12 mouse cellular contexts compared by ENCODE assay signal in the genomic region with DNA sequence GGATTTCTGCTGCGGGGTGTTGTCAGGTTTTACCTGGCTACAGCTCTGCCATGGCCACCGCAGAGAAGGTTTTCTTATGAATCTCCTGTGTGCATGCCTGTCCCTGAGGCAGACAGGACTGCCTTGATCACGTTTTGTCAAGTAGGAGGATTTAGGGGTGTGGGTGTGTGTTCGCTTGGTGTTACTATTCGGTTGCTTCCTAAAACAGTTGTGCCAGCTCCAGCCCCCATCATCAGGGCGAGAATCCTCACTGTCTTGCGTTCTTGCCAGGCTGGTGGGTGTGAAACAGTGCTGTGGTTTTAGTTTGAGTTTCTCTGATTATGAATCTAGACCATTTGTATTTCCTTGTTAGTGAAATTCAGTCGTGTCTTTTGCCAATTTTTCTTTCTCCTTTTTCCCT. TPM values are rescaled to one million over a fixed set of nuclear protein-coding genes. Genes with fewer than 3 reads are reported as not detected.
DNase-seq lines count a peak whose midpoint lies in the region; ATAC-seq lines count a peak whose summit lies in the region.
"Had no signal": no experiment of that assay in that cellular context is flagged by ENCODE, and none has a peak within 500 bp of the region (broad histone marks: within the 10 kb centered on the region; RNA-seq: fewer than 3 reads in every experiment).

No protein-coding gene starts in this region.

- DNase-seq in heart, adult 8-10 months (ENCODE audit: low spot score) = no peak
- DNase-seq in embryonic facial prominence, embryonic 10.5 days (ENCODE audit: low spot score) = no peak
- no peak for DNase-seq in heart, embryonic 10.5 days (ENCODE audit: low spot score)
- no peak for DNase-seq in urinary bladder, postnatal 36 days (ENCODE audit: low spot score in 2 of 2)
- DNase-seq: B cell, adult 2 months; cerebellum, postnatal 10 days; heart, adult 2 months had no signal

- 0 out of 2 replicates have a peak overlapping the region, but pooled peaks have one; percentile 37 for H3K9ac ChIP-seq in heart, embryonic 12.5 days
- 0 out of 2 replicates have a peak overlapping the region, but pooled peaks have one; percentile 35 for H3K9ac ChIP-seq in hindbrain, embryonic 16.5 days (ENCODE audit: low read depth, low read length)
- H3K9ac ChIP-seq in midbrain, embryonic 15.5 days = no peak overlapping the region; the same call in 1 of the 2 replicates
- H3K9ac ChIP-seq: limb, embryonic 15.5 days had no signal

- H3K9me3 ChIP-seq in heart, embryonic 12.5 days (replicated peaks) = no peaks in the 10 kb centered on the region
- H3K9me3 ChIP-seq in embryonic facial prominence, embryonic 10.5 days = no peaks in the 10 kb centered on the region
- no peaks in the 10 kb centered on the region for H3K9me3 ChIP-seq in hindbrain, embryonic 16.5 days (ENCODE audit: control insufficient read depth, low read length)
- H3K9me3 ChIP-seq in midbrain, embryonic 15.5 days = no peaks in the 10 kb centered on the region
- no peaks in the 10 kb centered on the region for H3K9me3 ChIP-seq in heart, embryonic 10.5 days
- H3K9me3 ChIP-seq: limb, embryonic 15.5 days had no signal

- ATAC-seq in heart, embryonic 12.5 days (ENCODE audit: insufficient number of reproducible peaks, low FRiP score) = no peak
- no peak for ATAC-seq in hindbrain, embryonic 16.5 days
- no peak for ATAC-seq in midbrain, embryonic 15.5 days (replicated peaks)
- no peak for ATAC-seq in megakaryocyte-erythroid progenitor cell, adult 5-6 weeks (replicated peaks; ENCODE audit: low FRiP score, low TSS enrichment, poor library complexity, severe bottlenecking)

- H3K4me3 ChIP-seq in heart, embryonic 12.5 days = no peak overlapping the region
- H3K4me3 ChIP-seq in embryonic facial prominence, embryonic 10.5 days = peak overlapping the region; percentile 5; the same call in 1 of the 2 replicates
- no peak overlapping the region for H3K4me3 ChIP-seq in hindbrain, embryonic 16.5 days (ENCODE audit: low read length)
- H3K4me3 ChIP-seq in midbrain, embryonic 15.5 days = no peak overlapping the region
- no peak overlapping the region for H3K4me3 ChIP-seq in heart, embryonic 10.5 days
- H3K4me3 ChIP-seq: heart, adult 2 months; limb, embryonic 15.5 days had no signal

- H3K27ac ChIP-seq in heart, embryonic 12.5 days (ENCODE audit: poor library complexity, severe bottlenecking) = no peak overlapping the region
- H3K27ac ChIP-seq in embryonic facial prominence, embryonic 10.5 days (replicated peaks) = no peak overlapping the region
- no peak overlapping the region for H3K27ac ChIP-seq in hindbrain, embryonic 16.5 days (ENCODE audit: low read depth, low read length)
- no peak overlapping the region for H3K27ac ChIP-seq in midbrain, embryonic 15.5 days
- no peak overlapping the region for H3K27ac ChIP-seq in heart, embryonic 10.5 days
- H3K27ac ChIP-seq: heart, adult 2 months; limb, embryonic 15.5 days had no signal

- no peak overlapping the region for H3K4me2 ChIP-seq in heart, embryonic 12.5 days
- peak overlapping the region; percentile 25 for H3K4me2 ChIP-seq in hindbrain, embryonic 16.5 days (ENCODE audit: low read length)
- H3K4me2 ChIP-seq in midbrain, embryonic 15.5 days = peak overlapping the region; percentile 67
- H3K4me2 ChIP-seq: limb, embryonic 15.5 days had no signal

- peaks cover 10% of the 10 kb centered on the region for H3K36me3 ChIP-seq in heart, embryonic 12.5 days
- H3K36me3 ChIP-seq in embryonic facial prominence, embryonic 10.5 days (replicated peaks) = peaks cover 17% of the 10 kb centered on the region
- H3K36me3 ChIP-seq in hindbrain, embryonic 16.5 days (ENCODE audit: control insufficient read depth, insufficient read depth, low read length) = peaks cover 2% of the 10 kb centered on the region; the same call in 1 of the 2 replicates
- peaks cover 5% of the 10 kb centered on the region for H3K36me3 ChIP-seq in midbrain, embryonic 15.5 days (replicated peaks)
- H3K36me3 ChIP-seq in heart, embryonic 10.5 days = peaks cover 14% of the 10 kb centered on the region

- H3K4me1 ChIP-seq in heart, embryonic 12.5 days (replicated peaks) = peaks cover 31% of the 10 kb centered on the region
- H3K4me1 ChIP-seq in embryonic facial prominence, embryonic 10.5 days = peaks cover 50% of the 10 kb centered on the region
- peaks cover 33% of the 10 kb centered on the region for H3K4me1 ChIP-seq in hindbrain, embryonic 16.5 days (ENCODE audit: control insufficient read depth, insufficient read depth, low read depth, low read length)
- H3K4me1 ChIP-seq in midbrain, embryonic 15.5 days = peaks cover 43% of the 10 kb centered on the region
- H3K4me1 ChIP-seq in heart, embryonic 10.5 days = peaks cover 44% of the 10 kb centered on the region

- no peaks in the 10 kb centered on the region for H3K27me3 ChIP-seq in heart, embryonic 12.5 days (replicated peaks)
- no peaks in the 10 kb centered on the region for H3K27me3 ChIP-seq in embryonic facial prominence, embryonic 10.5 days (replicated peaks; ENCODE audit: low read depth, poor library complexity, severe bottlenecking)
- no peaks in the 10 kb centered on the region for H3K27me3 ChIP-seq in hindbrain, embryonic 16.5 days (replicated peaks; ENCODE audit: control insufficient read depth, insufficient read depth, low read length)
- no peaks in the 10 kb centered on the region for H3K27me3 ChIP-seq in midbrain, embryonic 15.5 days (replicated peaks)
- H3K27me3 ChIP-seq in heart, embryonic 10.5 days (ENCODE audit: insufficient read depth, poor library complexity, severe bottlenecking) = no peaks in the 10 kb centered on the region
- H3K27me3 ChIP-seq: limb, embryonic 15.5 days had no signal

- WGBS in heart, embryonic 12.5 days = 71% methylated on average over 8 of the region's 8 CpGs
- WGBS in embryonic facial prominence, embryonic 10.5 days = 79% methylated on average over 8 of the region's 8 CpGs
- WGBS in hindbrain, embryonic 16.5 days = 66% methylated on average over 8 of the region's 8 CpGs
- WGBS in midbrain, embryonic 15.5 days = 77% methylated on average over 8 of the region's 8 CpGs
- WGBS in heart, embryonic 10.5 days = 70% methylated on average over 8 of the region's 8 CpGs

RNA-seq across cellular contexts. Expression of a gene that starts 2.7 kb away (rescaled TPM):
- 10.5 and 12.2 TPM in 2 replicates for polyA plus RNA-seq in heart, embryonic 12.5 days (2016; fragmentation: Nextera tagmentation; extraction: Ambion mirVana)
- total RNA-seq in heart, adult 8-10 months (2022) = 10 to 100 TPM; 30.4 to 38.2 (median 36.1) TPM
- 13.7 and 14.3 TPM in 2 replicates for polyA plus RNA-seq in embryonic facial prominence, embryonic 10.5 days (2016; fragmentation: Nextera tagmentation; extraction: Ambion mirVana)
- 20.4 and 27.8 TPM in 2 replicates for polyA plus RNA-seq in hindbrain, embryonic 16.5 days (2015; fragmentation: Nextera tagmentation; extraction: Ambion mirVana)
- polyA plus RNA-seq in midbrain, embryonic 15.5 days (2015; fragmentation: Nextera tagmentation; extraction: Ambion mirVana) = 34.6 and 35.1 TPM in 2 replicates
- total RNA-seq in megakaryocyte-erythroid progenitor cell, adult 5-6 weeks (2014; fragmentation: Nextera tagmentation) = 31.6 and 33.3 TPM in 2 replicates
- total RNA-seq in megakaryocyte-erythroid progenitor cell, adult 5-6 weeks (2017) = 9.4 and 10.0 TPM in 2 replicates
- polyA plus RNA-seq in heart, embryonic 10.5 days (2016; fragmentation: Nextera tagmentation; extraction: Ambion mirVana) = 11.7 TPM in 2 replicates

RNA-seq across cellular contexts. Expression of a gene that starts 16.5 kb away (rescaled TPM):
- 40.3 and 42.9 TPM in 2 replicates for polyA plus RNA-seq in heart, embryonic 12.5 days (2016; fragmentation: Nextera tagmentation; extraction: Ambion mirVana)
- 10 to 100 TPM; 22.9 to 28.1 (median 24.6) TPM for total RNA-seq in heart, adult 8-10 months (2022)
- polyA plus RNA-seq in embryonic facial prominence, embryonic 10.5 days (2016; fragmentation: Nextera tagmentation; extraction: Ambion mirVana) = 59.8 and 60.9 TPM in 2 replicates
- 40.5 and 43.1 TPM in 2 replicates for polyA plus RNA-seq in hindbrain, embryonic 16.5 days (2015; fragmentation: Nextera tagmentation; extraction: Ambion mirVana)
- 56.0 and 58.5 TPM in 2 replicates for polyA plus RNA-seq in midbrain, embryonic 15.5 days (2015; fragmentation: Nextera tagmentation; extraction: Ambion mirVana)
- total RNA-seq in megakaryocyte-erythroid progenitor cell, adult 5-6 weeks (2014; fragmentation: Nextera tagmentation) = 79.6 and 114 TPM in 2 replicates
- total RNA-seq in megakaryocyte-erythroid progenitor cell, adult 5-6 weeks (2017) = 58.8 and 83.3 TPM in 2 replicates
- 35.3 and 41.5 TPM in 2 replicates for polyA plus RNA-seq in heart, embryonic 10.5 days (2016; fragmentation: Nextera tagmentation; extraction: Ambion mirVana)

RNA-seq across cellular contexts. Expression of a gene that starts 40.7 kb away (rescaled TPM):
- polyA plus RNA-seq in heart, embryonic 12.5 days (2016; fragmentation: Nextera tagmentation; extraction: Ambion mirVana) = 22.4 and 23.0 TPM in 2 replicates
- 10 to 100 TPM; 21.6 to 29.6 (median 26.3) TPM for total RNA-seq in heart, adult 8-10 months (2022)
- polyA plus RNA-seq in embryonic facial prominence, embryonic 10.5 days (2016; fragmentation: Nextera tagmentation; extraction: Ambion mirVana) = 22.3 and 23.0 TPM in 2 replicates
- 54.3 and 55.8 TPM in 2 replicates for polyA plus RNA-seq in hindbrain, embryonic 16.5 days (2015; fragmentation: Nextera tagmentation; extraction: Ambion mirVana)
- 57.4 and 60.2 TPM in 2 replicates for polyA plus RNA-seq in midbrain, embryonic 15.5 days (2015; fragmentation: Nextera tagmentation; extraction: Ambion mirVana)
- total RNA-seq in megakaryocyte-erythroid progenitor cell, adult 5-6 weeks (2014; fragmentation: Nextera tagmentation) = 4.2 and 6.5 TPM in 2 replicates
- 5.0 and 8.7 TPM in 2 replicates for total RNA-seq in megakaryocyte-erythroid progenitor cell, adult 5-6 weeks (2017)
- polyA plus RNA-seq in heart, embryonic 10.5 days (2016; fragmentation: Nextera tagmentation; extraction: Ambion mirVana) = 22.3 and 23.6 TPM in 2 replicates

RNA-seq across cellular contexts. Expression of a gene that starts 57.3 kb away (rescaled TPM):
- polyA plus RNA-seq in heart, embryonic 12.5 days (2016; fragmentation: Nextera tagmentation; extraction: Ambion mirVana) = not detected in 2 replicates
- total RNA-seq in heart, adult 8-10 months (2022) = not detected
- not detected in 2 replicates for polyA plus RNA-seq in embryonic facial prominence, embryonic 10.5 days (2016; fragmentation: Nextera tagmentation; extraction: Ambion mirVana)
- polyA plus RNA-seq in hindbrain, embryonic 16.5 days (2015; fragmentation: Nextera tagmentation; extraction: Ambion mirVana) = not detected in 2 replicates
- 0.40 TPM in 1 of 2 replicates, not detected in the other for polyA plus RNA-seq in midbrain, embryonic 15.5 days (2015; fragmentation: Nextera tagmentation; extraction: Ambion mirVana)
- total RNA-seq in megakaryocyte-erythroid progenitor cell, adult 5-6 weeks (2014; fragmentation: Nextera tagmentation) = 2.6 TPM in 1 of 2 replicates, not detected in the other
- total RNA-seq in megakaryocyte-erythroid progenitor cell, adult 5-6 weeks (2017) = not detected in 2 replicates
- polyA plus RNA-seq in heart, embryonic 10.5 days (2016; fragmentation: Nextera tagmentation; extraction: Ambion mirVana) = not detected in 2 replicates
- polyA plus RNA-seq: heart, adult 2 months; limb, embryonic 15.5 days had no signal
